Mouse (Mus musculus) C2C12 (cell line): ENCODE measurements around the gene Daam1. TPM values are rescaled to one million over a fixed set of nuclear protein-coding genes. Genes with fewer than 3 reads are reported as not detected.

ENCODE experiments used
- H3K27me3 ChIP-seq: one replicate; pipeline ENCODE4 v1.6.1; 2011; ENCODE audit not compliant: control insufficient read depth, insufficient read depth, insufficient read length
- H3K36me3 ChIP-seq: one replicate; pipeline ENCODE4 v1.6.1; 2011; ENCODE audit not compliant: control insufficient read depth, insufficient read depth
- H3K4me3 ChIP-seq: one replicate; pipeline ENCODE4 v1.5.1; 2011; ENCODE audit warnings: mild to moderate bottlenecking, control low read depth; ENCODE audit not compliant: poor library complexity, insufficient read depth, severe bottlenecking
- H3K79me2 ChIP-seq: one replicate; pipeline ENCODE4 v1.6.1; 2011; ENCODE audit not compliant: control insufficient read depth, insufficient read depth
- H3K79me3 ChIP-seq: one replicate; pipeline ENCODE4 v1.6.1; 2011; ENCODE audit warnings: low read depth, control low read depth
- H3ac ChIP-seq: one replicate; pipeline ENCODE3; 2011; ENCODE audit warnings: low read depth; ENCODE audit not compliant: control insufficient read depth, insufficient read length
- CEBPB ChIP-seq: IDR thresholded peaks from one replicate; pipeline ENCODE4 v1.6.1; 2011; ENCODE audit warnings: low read depth, mild to moderate bottlenecking, control low read depth, moderate library complexity
- CTCF ChIP-seq: IDR thresholded peaks from one replicate; pipeline ENCODE4 v1.5.1; 2011; ENCODE audit not compliant: control insufficient read depth, insufficient read depth, insufficient read length
- FOSL1 ChIP-seq: IDR thresholded peaks from one replicate; pipeline ENCODE4 v1.8.0; 2011; ENCODE audit warnings: mild to moderate bottlenecking, low read length; ENCODE audit not compliant: poor library complexity, insufficient read depth, severe bottlenecking
- MAX ChIP-seq: IDR thresholded peaks from one replicate; pipeline ENCODE4 v1.6.1; 2011; ENCODE audit warnings: mild to moderate bottlenecking, control low read depth
- MYOD1 ChIP-seq: IDR thresholded peaks from one replicate; pipeline ENCODE4 v1.6.1; 2011; ENCODE audit warnings: low read depth; ENCODE audit not compliant: control insufficient read depth, insufficient read length
- MYOG ChIP-seq: IDR thresholded peaks from one replicate; pipeline ENCODE4 v1.6.1; 2011; ENCODE audit not compliant: control insufficient read depth, insufficient read length; ENCODE audit errors: extremely low read depth
- USF1 ChIP-seq: IDR thresholded peaks from one replicate; pipeline ENCODE4 v1.6.1; 2011; ENCODE audit warnings: low read depth, mild to moderate bottlenecking, control low read depth, moderate library complexity
- polyA plus RNA-seq: library from polyadenylated mRNA; unstranded; fragments of >200 nt; fragmentation: generic; extraction: Trizol; gene quantifications from one replicate; pipeline ENCODE4 v1.2.1, GENCODE M21; 2012; ENCODE audit warnings: missing spikeins

The Daam1 gene
- polyA plus RNA-seq, 1 experiment = 3.2 TPM

DNA sequence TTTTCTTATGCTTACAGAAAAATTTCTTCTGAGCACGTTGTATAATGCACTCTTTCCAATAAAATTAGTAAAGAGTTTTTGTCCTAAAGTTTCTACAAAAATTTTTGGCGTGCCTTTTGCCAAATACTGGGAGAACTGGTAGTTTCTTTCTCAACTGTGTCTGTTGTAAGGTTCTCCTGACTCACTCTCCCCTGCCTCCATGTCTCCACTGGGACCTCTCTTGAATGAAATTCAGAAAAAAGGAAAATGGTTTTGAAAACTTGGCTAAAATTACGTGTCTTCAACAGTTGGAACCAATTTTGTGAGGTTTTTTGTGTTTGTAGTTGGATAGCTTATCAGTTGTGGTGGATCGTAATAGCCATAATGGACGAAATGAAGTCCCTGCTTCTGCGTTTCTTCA lies 43.7 kb downstream of the Daam1 start:
- Histone ChIP-seq H3K27me3 (no peaks in the 10 kb centered on the region), H3K79me2 (peaks cover 90% of the 10 kb centered on the region), H3K4me3 (no peak overlapping the region), H3K36me3 (no peaks in the 10 kb centered on the region), H3ac (no peak overlapping the region), H3K79me3 (peaks cover 24% of the 10 kb centered on the region)
- TF ChIP-seq CTCF (no peak), MYOG (no peak), MAX (no peak)

DNA sequence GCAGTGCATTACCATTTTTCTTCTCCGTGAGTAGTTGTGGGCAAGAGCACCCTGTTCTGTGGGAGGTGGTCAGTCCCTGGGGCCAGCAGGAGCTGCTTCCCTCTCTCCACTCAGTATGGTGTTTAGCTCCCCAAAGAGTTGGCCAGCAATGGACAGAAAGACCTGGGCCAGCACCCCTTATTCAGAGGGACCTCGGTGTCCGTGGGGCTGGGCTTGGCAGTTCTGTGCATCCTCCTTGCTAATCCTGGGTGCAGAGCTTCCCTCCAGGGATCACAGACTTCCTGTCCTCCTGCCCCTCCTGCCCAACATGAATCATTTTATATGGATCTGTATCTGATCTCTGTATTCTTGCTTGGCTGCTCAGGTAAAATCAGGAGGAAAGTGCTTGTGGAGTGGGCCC lies 44.1 kb downstream of the Daam1 start:
- peaks cover 89% of the 10 kb centered on the region for H3K79me2 ChIP-seq
- H3K79me3 ChIP-seq = peaks cover 24% of the 10 kb centered on the region
- H3K4me3 ChIP-seq = no peak overlapping the region
- H3ac ChIP-seq = no peak overlapping the region
- TF ChIP-seq MAX (no peak), MYOG (no peak), CEBPB (no peak), FOSL1 (no peak), USF1 (no peak), CTCF (no peak), MYOD1 (no peak)
- H3K27me3 ChIP-seq = no peaks in the 10 kb centered on the region
- no peaks in the 10 kb centered on the region for H3K36me3 ChIP-seq

DNA sequence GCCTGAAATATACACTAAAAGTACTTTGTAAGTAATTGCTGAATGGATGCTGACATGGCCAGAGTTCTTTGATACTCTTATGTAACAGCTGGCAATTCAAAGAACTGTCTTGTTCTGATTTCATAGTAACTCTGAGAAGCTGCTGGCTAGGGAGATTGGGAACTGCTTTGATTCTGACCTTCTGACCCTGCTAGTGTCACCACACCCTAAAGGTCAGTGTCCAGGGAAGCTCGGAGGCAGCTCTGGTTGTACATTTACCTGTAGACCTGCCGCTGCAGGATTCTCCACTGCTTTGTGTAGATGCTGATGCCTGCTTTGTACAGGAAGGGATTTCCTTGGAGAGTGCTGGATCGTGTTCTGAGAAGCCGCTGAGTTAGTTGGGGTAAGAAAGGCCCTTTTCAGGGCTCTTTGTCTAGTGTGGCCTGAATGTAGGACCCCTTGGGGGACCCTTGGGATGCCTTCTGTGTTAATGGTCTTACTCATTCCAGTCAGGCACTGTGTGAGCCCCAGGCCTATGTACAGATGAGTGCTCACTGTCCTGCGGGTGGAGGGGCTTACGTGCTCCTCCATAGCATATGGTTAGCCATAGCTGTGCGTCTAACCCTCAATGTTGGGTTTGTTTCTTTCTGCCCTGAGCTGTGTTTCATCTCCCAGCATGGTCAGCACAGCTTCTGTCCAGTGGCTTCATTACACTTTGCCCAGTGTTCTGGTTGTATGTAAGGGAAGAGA lies 45.0 kb downstream of the Daam1 start:
- no peak overlapping the region for H3K4me3 ChIP-seq
- no peaks in the 10 kb centered on the region for H3K27me3 ChIP-seq
- no peaks in the 10 kb centered on the region for H3K36me3 ChIP-seq
- H3ac ChIP-seq = no peak overlapping the region
- peaks cover 24% of the 10 kb centered on the region for H3K79me3 ChIP-seq
- H3K79me2 ChIP-seq = peaks cover 87% of the 10 kb centered on the region
- TF ChIP-seq USF1 (no peak), FOSL1 (no peak), MYOD1 (no peak), CTCF (no peak), CEBPB (no peak), MYOG (no peak), MAX (no peak)

DNA sequence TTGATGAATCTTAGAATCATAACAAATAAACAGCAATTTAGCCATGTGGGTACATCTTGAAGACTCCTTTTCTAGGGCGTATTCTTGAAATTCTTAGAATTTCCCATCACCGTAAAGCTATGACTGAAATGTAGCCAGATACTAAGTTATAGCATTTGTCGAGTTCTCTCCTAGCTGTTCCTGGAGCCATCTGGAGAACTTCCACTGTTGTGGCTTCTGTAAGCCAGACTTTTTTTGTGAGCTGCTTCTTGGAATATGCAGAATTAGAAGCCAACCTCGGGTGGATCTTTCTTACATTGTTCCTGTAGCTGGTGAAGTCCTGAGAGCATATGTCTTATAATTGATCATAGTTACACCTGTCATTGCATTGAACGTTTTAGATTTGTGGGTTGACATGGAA lies 50.1 kb downstream of the Daam1 start:
- H3K4me3 ChIP-seq = no peak overlapping the region
- TF ChIP-seq MAX = no peak
- TF ChIP-seq FOSL1 = no peak
- TF ChIP-seq MYOG = no peak
- TF ChIP-seq MYOD1 = no peak
- TF ChIP-seq CTCF = no peak
- no peak for TF ChIP-seq USF1
- no peak for TF ChIP-seq CEBPB
- H3ac ChIP-seq = no peak overlapping the region
- H3K79me2 ChIP-seq = peaks cover 79% of the 10 kb centered on the region
- H3K36me3 ChIP-seq = no peaks in the 10 kb centered on the region
- H3K79me3 ChIP-seq = peaks cover 24% of the 10 kb centered on the region
- no peaks in the 10 kb centered on the region for H3K27me3 ChIP-seq

DNA sequence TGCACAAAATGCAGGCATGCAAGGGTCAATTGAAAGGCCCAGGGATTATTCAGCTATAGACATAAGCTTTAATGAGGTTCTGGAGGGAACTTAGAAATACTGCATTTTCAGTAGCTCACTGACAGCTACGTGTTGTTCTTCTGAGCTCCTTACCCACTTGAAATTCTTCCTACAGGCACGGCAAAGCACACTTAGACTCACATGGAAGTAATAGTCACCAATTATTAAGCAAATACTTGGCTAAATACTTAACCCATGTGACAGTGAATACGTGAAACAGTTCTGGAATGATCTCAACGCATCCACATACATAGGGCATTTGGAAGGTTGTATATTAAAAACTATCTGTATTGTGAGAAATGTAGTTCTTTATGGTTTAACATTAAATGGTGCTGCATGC lies 50.6 kb downstream of the Daam1 start:
- no peak for TF ChIP-seq FOSL1
- no peak for TF ChIP-seq MYOD1
- TF ChIP-seq USF1 = no peak
- TF ChIP-seq CEBPB = no peak
- TF ChIP-seq CTCF = no peak
- TF ChIP-seq MYOG = no peak
- no peak for TF ChIP-seq MAX

DNA sequence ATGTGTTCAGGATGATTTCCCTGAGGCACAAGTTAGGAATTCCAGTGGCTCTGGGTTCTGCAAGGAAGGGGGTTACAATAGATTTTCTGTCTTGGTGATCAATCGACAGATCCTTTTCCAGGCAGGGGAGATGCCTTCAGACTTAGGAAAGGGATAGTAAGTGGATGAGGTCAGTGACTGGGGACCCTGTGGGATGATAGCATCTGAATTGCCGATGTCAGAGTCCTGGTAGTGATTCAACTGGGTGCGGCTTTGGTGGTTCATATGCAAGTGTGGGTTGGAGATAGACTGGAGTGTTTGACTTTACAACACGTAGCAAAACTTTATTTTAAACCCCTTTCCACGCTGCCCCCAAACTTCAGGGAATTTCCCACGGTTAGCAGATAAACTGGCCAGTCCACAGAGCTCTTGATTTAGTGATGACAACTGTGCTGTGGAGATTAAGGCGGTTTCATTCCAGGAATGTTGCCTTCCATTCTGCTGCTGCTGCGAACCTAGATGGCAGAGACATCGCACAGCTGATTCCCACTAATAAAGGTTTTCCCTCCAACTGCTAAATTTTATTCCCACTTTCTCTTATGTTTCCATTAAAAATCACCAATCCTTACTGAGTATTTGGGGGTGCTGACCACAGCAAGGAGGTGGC lies 52.3 kb downstream of the Daam1 start:
- H3K36me3 ChIP-seq = no peaks in the 10 kb centered on the region
- peaks cover 18% of the 10 kb centered on the region for H3K79me3 ChIP-seq
- no peak for TF ChIP-seq USF1
- TF ChIP-seq MAX = no peak
- TF ChIP-seq FOSL1 = no peak
- TF ChIP-seq MYOG = no peak
- no peak for TF ChIP-seq CEBPB
- peaks cover 61% of the 10 kb centered on the region for H3K79me2 ChIP-seq
- peak overlapping the region; percentile 16 for H3ac ChIP-seq
- H3K4me3 ChIP-seq = no peak overlapping the region
- no peaks in the 10 kb centered on the region for H3K27me3 ChIP-seq

More for the DNA sequence above, 50.6 kb downstream of the Daam1 start:
- Histone ChIP-seq H3K4me3 (no peak overlapping the region), H3K79me3 (peaks cover 24% of the 10 kb centered on the region), H3K27me3 (no peaks in the 10 kb centered on the region), H3K36me3 (no peaks in the 10 kb centered on the region), H3K79me2 (peaks cover 76% of the 10 kb centered on the region), H3ac (no peak overlapping the region)
